Mouse (Mus musculus) ES-Bruce4 (cell line): ENCODE results near the gene Ccdc13.

Experiments
- CTCF ChIP-seq: IDR thresholded peaks from one replicate; pipeline ENCODE4 v1.8.1; 2011; ENCODE audit warnings: low read depth, low read length
- POLR2A ChIP-seq: IDR thresholded peaks from one replicate; pipeline ENCODE4 v1.8.1; 2011; ENCODE audit warnings: low read length; ENCODE audit not compliant: insufficient read depth

DNA sequence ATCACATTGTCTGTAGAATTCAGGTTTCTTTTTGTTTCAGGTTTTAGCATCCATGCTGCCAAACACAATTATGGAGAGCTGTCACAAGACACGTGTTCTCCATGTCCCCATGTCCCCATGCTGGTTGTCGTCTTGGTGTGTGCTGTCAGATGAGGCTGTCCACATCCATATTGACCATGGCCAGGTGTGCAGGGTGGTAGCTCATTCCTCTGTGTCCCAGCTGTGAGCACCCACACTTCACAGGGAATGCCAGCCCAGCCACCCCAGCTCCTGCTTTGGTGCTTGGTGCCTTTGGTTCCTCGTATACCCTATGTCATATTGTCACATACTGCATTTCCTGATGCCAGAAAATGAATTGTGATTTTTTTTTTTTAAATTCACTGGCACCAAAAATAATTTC lies 84.6 kb downstream of the Ccdc13 start:
- no peak for TF ChIP-seq CTCF
- TF ChIP-seq POLR2A, result no peak
